Mouse (Mus musculus): Measurements from ENCODE around the gene Smug1.
A peak's percentile ranks its signal among the peaks of the same experiment; 100 is the strongest.

Gene Smug1

GRCm38 (mm10) chr15:103177611-103178041 is 10.7 kb upstream of the Smug1 start:
- DNase-seq (ENCODE audit: low read depth): no peak

- DNase-seq (ENCODE audit: low read depth): peak; percentile 62
Measured at GRCm38 (mm10) chr15:103176874-103177421, 10.1 kb upstream of the Smug1 start.

GRCm38 (mm10) chr15:103173251-103173650 is 6.4 kb upstream of the Smug1 start:
- no peak for DNase-seq (ENCODE audit: low read depth)

- no peak for DNase-seq (ENCODE audit: low read depth)
Measured at GRCm38 (mm10) chr15:103172537-103172936, 5.6 kb upstream of the Smug1 start.

GRCm38 (mm10) chr15:103171276-103171675 is 4.4 kb upstream of the Smug1 start:
- no peak for DNase-seq (ENCODE audit: low read depth)

- no peak for DNase-seq (ENCODE audit: low read depth)
Measured at GRCm38 (mm10) chr15:103170316-103170679, 3.4 kb upstream of the Smug1 start.

GRCm38 (mm10) chr15:103169612-103170315 is 2.9 kb upstream of the Smug1 start:
- no peak for DNase-seq (ENCODE audit: low read depth)

GRCm38 (mm10) chr15:103168801-103169611 is 2.1 kb upstream of the Smug1 start:
- no peak for DNase-seq (ENCODE audit: low read depth)

GRCm38 (mm10) chr15:103167786-103168185 is 894 bp upstream of the Smug1 start:
- no peak for DNase-seq (ENCODE audit: low read depth)

- no peak for DNase-seq (ENCODE audit: low read depth)
Measured at GRCm38 (mm10) chr15:103165924-103166323, 968 bp downstream of the Smug1 start.

GRCm38 (mm10) chr15:103165379-103165778 is 1.5 kb downstream of the Smug1 start:
- peak; percentile 91 for DNase-seq (ENCODE audit: low read depth)

GRCm38 (mm10) chr15:103163182-103163919 is 3.5 kb downstream of the Smug1 start:
- DNase-seq (ENCODE audit: low read depth): peak; percentile 89

GRCm38 (mm10) chr15:103157585-103157984 is 9.3 kb downstream of the Smug1 start:
- DNase-seq (ENCODE audit: low read depth): no peak

- no peak for DNase-seq (ENCODE audit: low read depth)
Measured at GRCm38 (mm10) chr15:103156890-103157289, 10.0 kb downstream of the Smug1 start.

- DNase-seq (ENCODE audit: low read depth): no peak
Measured at GRCm38 (mm10) chr15:103155366-103156321, 11.2 kb downstream of the Smug1 start.

GRCm38 (mm10) chr15:103152890-103153610 is 13.8 kb downstream of the Smug1 start:
- DNase-seq (ENCODE audit: low read depth): no peak

GRCm38 (mm10) chr15:103152371-103152770 is 14.5 kb downstream of the Smug1 start:
- no peak for DNase-seq (ENCODE audit: low read depth)

- DNase-seq (ENCODE audit: low read depth): no peak
Measured at GRCm38 (mm10) chr15:103147779-103148178, 19.1 kb downstream of the Smug1 start.

GRCm38 (mm10) chr15:103147422-103147690 is 19.5 kb downstream of the Smug1 start:
- DNase-seq (ENCODE audit: low read depth): no peak

- no peak for DNase-seq (ENCODE audit: low read depth)
Measured at GRCm38 (mm10) chr15:103146627-103147421, 20.1 kb downstream of the Smug1 start.

All from c-Kit-positive CD71-negative TER-119-negative erythroid progenitor cells, embryonic 14.5 days (primary cell).